Mouse (Mus musculus) liver, embryonic 16.5 days (tissue): ENCODE measurements around the gene Fam81a. TPM values are rescaled to one million over a fixed set of nuclear protein-coding genes. Genes with fewer than 3 reads are reported as not detected.

Experiments
- ATAC-seq: fragments of 200-750 bp; cut with Nextera tagmentation; 2 replicates; pipeline ENCODE4 v1.8.0; 2017; ENCODE audit warnings: low read depth, mild to moderate bottlenecking, moderate number of reproducible peaks, moderate library complexity
- H3K27ac ChIP-seq: fragments of 300-500 bp; sonication (generic); 2 replicates; pipeline ENCODE4 v1.5.1; 2014; ENCODE audit warnings: mild to moderate bottlenecking, low read length
- H3K27me3 ChIP-seq: fragments of 300-500 bp; sonication (generic); 2 replicates; pipeline ENCODE4 v1.6.1; 2014; ENCODE audit warnings: low read depth, low read length, mixed read lengths; ENCODE audit not compliant: control insufficient read depth, insufficient read depth
- H3K36me3 ChIP-seq: fragments of 300-500 bp; sonication (generic); 2 replicates; pipeline ENCODE4 v1.6.1; 2014; ENCODE audit warnings: mild to moderate bottlenecking; ENCODE audit not compliant: control insufficient read depth, insufficient read depth
- H3K4me1 ChIP-seq: fragments of 300-500 bp; sonication (generic); 2 replicates; pipeline ENCODE4 v1.6.1; 2014; ENCODE audit warnings: low read depth, low read length, mixed read lengths; ENCODE audit not compliant: control insufficient read depth
- H3K4me2 ChIP-seq: fragments of 300-500 bp; sonication (generic); 2 replicates; pipeline ENCODE4 v1.6.1; 2014; ENCODE audit warnings: low read depth, low read length, mixed read lengths
- H3K4me3 ChIP-seq: fragments of 300-500 bp; sonication (generic); 2 replicates; pipeline ENCODE4 v1.5.1; 2014; ENCODE audit warnings: low read depth, mild to moderate bottlenecking, low read length
- H3K9ac ChIP-seq: fragments of 300-500 bp; sonication (generic); 2 replicates; pipeline ENCODE4 v1.6.1; 2014; ENCODE audit warnings: low read depth, low read length
- H3K9me3 ChIP-seq: fragments of 300-500 bp; sonication (generic); replicated peaks from 2 replicates; pipeline ENCODE4 v1.6.1; 2016; ENCODE audit warnings: low read length; ENCODE audit not compliant: control insufficient read depth
- WGBS: fragments of 180-500 bp; shearing (Covaris S2); extraction: QIAGEN DNeasy Blood & Tissue Kit; methylation state at CpG from one replicate; pipeline ENCODE4 v1.1.7; 2014; ENCODE audit not compliant: insufficient replicate concordance; 5-methylcytosine and 5-hydroxymethylcytosine counted together
- polyA plus RNA-seq: library from polyadenylated mRNA; unstranded; fragments of >200 nt; fragmentation: Nextera tagmentation; extraction: Ambion mirVana; gene quantifications from 2 replicates; pipeline ENCODE4 v1.2.1, GENCODE M21; 2015

Gene Fam81a
- polyA plus RNA-seq, 1 experiment from 2014 or later: 0.54 TPM

DNA sequence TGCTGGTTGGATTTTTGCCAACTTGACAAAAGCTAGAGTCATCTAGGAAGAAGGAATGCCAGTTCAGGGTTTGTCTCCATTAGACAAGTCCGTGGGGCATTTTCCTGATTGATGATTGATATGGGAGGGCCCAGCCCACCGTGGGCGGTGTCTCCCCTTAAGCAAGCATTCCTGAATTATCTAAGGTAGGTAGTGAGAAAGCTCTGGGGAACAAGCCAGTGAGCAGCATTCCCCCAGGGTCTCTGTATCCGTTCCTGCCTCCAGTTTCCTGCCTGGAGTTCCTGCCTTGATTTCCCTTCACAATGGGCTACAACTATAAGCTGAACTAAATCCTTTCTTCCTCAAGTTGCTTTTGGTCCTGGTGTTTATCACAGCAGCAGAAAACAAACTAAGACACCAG lies 3.1 kb upstream of the Fam81a start:
- peaks cover 20% of the 10 kb centered on the region for H3K27me3 ChIP-seq
- H3K9ac ChIP-seq: no peak overlapping the region
- H3K27ac ChIP-seq: no peak overlapping the region
- H3K36me3 ChIP-seq: no peaks in the 10 kb centered on the region
- H3K4me1 ChIP-seq: peaks cover 4% of the 10 kb centered on the region; the same call in 1 of the 2 replicates
- H3K9me3 ChIP-seq: no peaks in the 10 kb centered on the region
- H3K4me3 ChIP-seq: no peak overlapping the region
- 50% methylated on average over 4 of the region's 4 CpGs for WGBS
- no peak for ATAC-seq
- no peak overlapping the region for H3K4me2 ChIP-seq

DNA sequence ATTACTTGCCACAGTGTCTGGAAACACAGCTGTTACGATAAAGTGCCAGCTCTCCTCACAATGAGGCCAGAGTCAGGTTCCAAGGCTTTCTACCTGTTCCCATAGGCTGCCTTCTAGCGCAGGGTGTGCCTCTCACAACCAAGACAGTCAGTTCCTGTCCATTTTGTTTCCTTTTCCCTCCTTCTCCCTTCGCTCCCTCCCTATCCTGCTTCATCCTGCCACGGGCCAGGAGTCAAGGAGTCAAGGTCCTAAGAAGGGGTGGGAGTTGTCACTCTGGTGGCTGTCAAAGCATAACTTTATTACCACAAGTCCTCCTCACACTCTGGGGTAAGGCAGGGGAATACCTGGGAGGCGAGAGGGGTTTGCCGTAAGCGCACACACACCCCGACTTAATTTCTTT lies 966 bp upstream of the Fam81a start:
- H3K27me3 ChIP-seq: peaks cover 21% of the 10 kb centered on the region
- H3K4me1 ChIP-seq: peaks cover 4% of the 10 kb centered on the region; the same call in 1 of the 2 replicates
- WGBS: 68% methylated on average over 8 of the region's 8 CpGs
- no peak for ATAC-seq
- H3K36me3 ChIP-seq: no peaks in the 10 kb centered on the region
- H3K4me2 ChIP-seq: no peak overlapping the region
- no peaks in the 10 kb centered on the region for H3K9me3 ChIP-seq
- H3K4me3 ChIP-seq: no peak overlapping the region
- no peak overlapping the region for H3K27ac ChIP-seq
- H3K9ac ChIP-seq: no peak overlapping the region

DNA sequence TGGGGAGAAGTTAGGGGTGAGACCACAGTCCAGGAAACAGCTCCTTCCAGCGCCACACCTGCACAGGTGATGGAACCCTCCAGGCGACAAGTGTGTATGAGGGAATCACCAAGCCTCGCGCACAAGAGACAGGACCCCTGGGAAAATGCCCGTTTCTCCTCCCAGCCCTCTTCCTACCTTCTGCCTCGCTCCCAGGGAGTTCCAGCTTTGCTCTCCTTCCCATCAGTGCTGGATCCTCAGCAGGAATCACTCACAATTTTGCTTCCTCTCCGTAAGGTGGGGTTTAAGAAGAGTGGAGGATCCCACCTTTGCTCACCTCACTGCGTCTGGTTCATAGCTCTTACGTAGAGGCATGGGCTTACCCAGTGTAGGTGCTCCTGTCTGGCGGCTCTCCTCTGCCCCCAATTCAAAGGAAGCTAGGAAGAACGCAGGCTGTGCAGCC lies 454 bp downstream of the Fam81a start:
- Histone ChIP-seq H3K9ac (no peak overlapping the region), H3K4me1 (peaks cover 4% of the 10 kb centered on the region; the same call in 1 of the 2 replicates), H3K27ac (no peak overlapping the region), H3K36me3 (no peaks in the 10 kb centered on the region), H3K4me3 (no peak overlapping the region; the same call in 1 of the 2 replicates), H3K27me3 (peaks cover 21% of the 10 kb centered on the region), H3K9me3 (no peaks in the 10 kb centered on the region), H3K4me2 (peak overlapping the region; percentile 59)
- no peak for ATAC-seq
- WGBS: 11% methylated on average over 11 of the region's 11 CpGs

DNA sequence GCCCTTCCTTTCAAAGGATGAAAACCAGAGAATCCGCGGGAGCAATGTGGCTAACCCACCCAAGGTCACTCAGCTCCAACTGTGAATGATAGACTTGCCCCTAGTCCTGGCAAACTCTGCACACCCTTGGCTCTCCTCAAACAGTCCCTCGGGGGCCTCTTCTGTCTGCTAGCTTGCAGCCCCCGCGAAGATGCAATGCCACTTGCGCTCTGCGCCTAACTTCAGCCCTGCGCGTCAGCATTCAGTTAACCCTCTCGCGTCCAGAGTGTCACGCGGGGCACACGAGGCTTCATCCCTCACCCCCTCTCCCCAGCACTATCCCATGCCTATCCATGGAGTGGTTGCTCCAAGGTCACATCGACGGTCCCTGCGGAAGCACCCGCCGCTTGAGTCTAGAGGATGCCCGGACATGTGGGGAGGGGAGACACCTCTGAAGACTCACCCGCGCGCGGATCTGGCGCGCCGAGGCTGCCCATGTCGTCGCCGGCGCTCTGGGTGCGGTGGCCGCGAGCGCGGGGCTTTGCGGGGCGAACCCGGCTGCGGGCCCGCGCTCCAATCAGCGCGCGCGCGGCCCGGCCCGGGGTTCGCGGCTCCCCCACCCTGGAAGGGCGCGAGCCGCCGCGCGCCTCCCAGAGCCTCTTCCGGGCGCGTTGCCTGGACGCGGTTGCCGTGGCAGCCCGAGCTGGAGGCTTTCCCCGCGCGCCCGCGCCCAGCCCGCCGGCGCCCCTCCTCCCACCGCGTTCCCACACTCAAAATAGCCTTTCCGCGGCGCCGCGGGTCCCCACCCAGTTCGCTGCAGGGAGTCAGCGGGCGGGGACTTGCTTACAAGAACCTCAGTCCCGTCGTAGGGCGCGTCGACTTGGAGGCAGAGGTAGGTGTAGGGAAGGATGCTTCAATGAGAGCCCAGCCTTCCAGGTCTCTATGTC lies 1.2 kb downstream of the Fam81a start:
- Histone ChIP-seq H3K36me3 (no peaks in the 10 kb centered on the region), H3K4me3 (peak overlapping the region; percentile 53), H3K4me1 (peaks cover 4% of the 10 kb centered on the region; the same call in 1 of the 2 replicates), H3K9me3 (no peaks in the 10 kb centered on the region), H3K9ac (no peak overlapping the region), H3K27ac (no peak overlapping the region), H3K27me3 (peaks cover 21% of the 10 kb centered on the region), H3K4me2 (peak overlapping the region; percentile 59)
- ATAC-seq: no peak
- under 1% methylated on average over 81 of the region's 87 CpGs for WGBS

DNA sequence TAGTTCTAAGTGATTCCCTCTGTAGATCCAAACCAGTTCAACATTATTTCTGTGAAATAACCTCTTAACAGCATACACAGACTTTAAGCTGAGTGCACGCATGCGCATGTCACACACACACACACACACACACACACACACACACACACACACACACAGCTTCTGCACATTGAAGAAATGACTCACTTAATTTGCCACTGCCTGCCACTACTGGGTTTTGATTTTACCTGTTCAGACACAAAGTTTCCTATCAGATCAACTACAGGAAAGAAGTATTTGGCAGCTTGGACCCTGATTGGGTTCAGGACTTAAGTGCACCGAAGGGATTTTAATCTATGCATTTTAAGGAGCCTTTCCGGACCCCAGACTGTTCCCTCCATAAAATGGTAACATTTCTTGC lies 2.0 kb downstream of the Fam81a start:
- peaks cover 4% of the 10 kb centered on the region; the same call in 1 of the 2 replicates for H3K4me1 ChIP-seq
- H3K4me3 ChIP-seq: no peak overlapping the region
- H3K36me3 ChIP-seq: no peaks in the 10 kb centered on the region
- no peaks in the 10 kb centered on the region for H3K9me3 ChIP-seq
- no peak overlapping the region for H3K4me2 ChIP-seq
- H3K27me3 ChIP-seq: peaks cover 21% of the 10 kb centered on the region
- no peak overlapping the region for H3K9ac ChIP-seq
- WGBS: 46% methylated on average over 4 of the region's 4 CpGs
- ATAC-seq: no peak
- H3K27ac ChIP-seq: no peak overlapping the region

DNA sequence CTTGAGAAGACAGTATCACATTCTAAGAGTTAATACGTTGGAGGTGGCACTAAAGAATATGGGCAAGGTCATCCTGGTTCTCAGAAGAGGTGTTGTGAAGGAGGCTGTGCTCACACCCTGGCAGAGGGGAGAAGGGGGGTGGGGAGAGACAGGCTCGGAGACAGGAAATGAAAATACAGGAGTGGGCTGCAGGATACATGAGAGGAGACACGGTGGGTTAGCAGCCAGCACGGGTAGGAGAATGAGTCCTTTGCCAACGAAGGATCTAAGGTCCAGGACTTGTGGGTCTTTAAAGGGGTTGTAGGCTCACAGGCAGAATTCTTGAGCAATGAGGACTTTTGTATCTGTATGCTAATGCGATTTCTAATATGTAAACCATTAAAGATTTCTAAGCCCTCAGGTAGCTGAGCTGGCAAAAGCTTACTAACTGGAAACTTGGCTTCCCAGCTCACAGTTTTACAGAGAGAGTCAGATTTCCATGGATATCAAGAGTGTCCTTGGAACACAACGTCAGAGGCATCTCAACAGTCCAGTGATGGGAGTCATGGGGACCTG lies 3.0 kb downstream of the Fam81a start:
- Histone ChIP-seq H3K4me3 (no peak overlapping the region), H3K27ac (peak overlapping the region; percentile 45), H3K9ac (no peak overlapping the region), H3K36me3 (no peaks in the 10 kb centered on the region), H3K4me2 (no peak overlapping the region), H3K9me3 (no peaks in the 10 kb centered on the region), H3K4me1 (peaks cover 4% of the 10 kb centered on the region; the same call in 1 of the 2 replicates), H3K27me3 (peaks cover 21% of the 10 kb centered on the region)
- 16% methylated on average over 7 of the region's 7 CpGs for WGBS
- peak; percentile 63 for ATAC-seq

DNA sequence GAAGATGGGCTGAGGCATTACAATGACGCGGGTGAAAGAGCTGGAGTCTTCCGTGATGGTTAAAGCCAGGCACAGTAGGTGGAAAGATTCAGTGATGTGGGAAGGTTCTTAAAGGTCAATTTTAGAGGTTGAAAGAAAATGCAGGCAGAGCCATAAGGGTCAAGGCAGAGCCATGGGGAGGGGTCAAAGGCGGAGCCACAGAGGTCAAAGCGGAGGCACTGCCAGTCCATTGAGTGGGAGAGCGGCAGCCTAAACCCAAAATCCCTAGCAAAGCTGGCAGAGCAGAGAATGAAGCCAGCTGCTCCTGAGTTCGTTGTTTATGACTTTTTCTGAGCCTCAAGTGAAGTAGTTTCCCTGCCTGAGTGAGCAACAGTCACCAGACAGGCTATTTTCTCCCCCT lies 3.8 kb downstream of the Fam81a start:
- Histone ChIP-seq H3K4me1 (peaks cover 4% of the 10 kb centered on the region; the same call in 1 of the 2 replicates), H3K27me3 (peaks cover 21% of the 10 kb centered on the region), H3K36me3 (no peaks in the 10 kb centered on the region), H3K4me2 (no peak overlapping the region), H3K9me3 (no peaks in the 10 kb centered on the region), H3K4me3 (no peak overlapping the region), H3K27ac (no peak overlapping the region), H3K9ac (no peak overlapping the region)
- ATAC-seq: no peak
- WGBS: 60% methylated on average over 7 of the region's 7 CpGs

DNA sequence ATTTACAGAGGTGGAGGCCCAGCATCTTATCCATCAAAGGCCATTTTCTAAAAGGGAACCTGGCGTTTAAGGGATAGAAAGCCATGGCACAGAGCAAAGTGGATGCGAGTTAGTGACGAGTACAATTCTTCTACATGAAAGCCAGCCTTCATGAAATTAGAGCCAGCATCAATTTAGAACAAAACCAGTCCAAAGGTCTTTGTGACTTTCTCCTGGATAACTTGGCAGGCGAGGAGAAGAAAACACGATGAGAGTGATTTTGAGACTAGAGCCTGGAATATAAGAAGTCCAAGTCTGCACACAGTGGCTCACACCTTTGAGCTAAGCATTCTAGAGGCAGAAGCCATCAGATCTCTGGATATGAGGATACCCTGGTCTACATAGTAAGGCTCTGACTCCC lies 4.4 kb downstream of the Fam81a start:
- Histone ChIP-seq H3K4me3 (no peak overlapping the region), H3K4me1 (peaks cover 4% of the 10 kb centered on the region; the same call in 1 of the 2 replicates), H3K27ac (no peak overlapping the region), H3K36me3 (no peaks in the 10 kb centered on the region), H3K9me3 (no peaks in the 10 kb centered on the region), H3K4me2 (no peak overlapping the region), H3K9ac (no peak overlapping the region), H3K27me3 (peaks cover 21% of the 10 kb centered on the region)
- 57% methylated on average over 5 of the region's 5 CpGs for WGBS
- ATAC-seq: no peak

DNA sequence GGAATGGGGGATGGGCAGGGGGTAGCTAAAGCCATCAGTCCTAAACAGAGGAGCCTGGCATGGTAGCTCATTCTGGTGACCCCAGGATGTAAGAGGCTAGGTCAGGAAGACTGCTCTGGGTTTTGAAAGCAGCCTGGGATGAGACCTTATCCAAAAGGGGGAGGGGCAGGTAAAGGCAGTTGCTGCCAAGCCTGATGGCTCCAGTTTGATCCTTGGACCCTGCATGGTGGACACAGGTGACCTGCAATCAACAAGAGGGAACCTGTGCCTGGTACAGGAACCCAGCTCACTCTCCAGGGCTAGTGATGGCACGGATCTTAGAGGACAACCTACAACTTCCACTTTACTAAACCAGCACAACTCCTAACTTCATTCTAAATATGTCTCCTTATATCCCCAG lies 7.2 kb downstream of the Fam81a start:
- Histone ChIP-seq H3K36me3 (no peaks in the 10 kb centered on the region), H3K9ac (no peak overlapping the region), H3K4me1 (no peaks in the 10 kb centered on the region), H3K4me2 (no peak overlapping the region), H3K27me3 (no peaks in the 10 kb centered on the region; the same call in 1 of the 2 replicates), H3K27ac (no peak overlapping the region), H3K4me3 (no peak overlapping the region), H3K9me3 (no peaks in the 10 kb centered on the region)
- peak; percentile 37; the same call in 1 of the 2 replicates for ATAC-seq
- WGBS: 45% methylated on average over 1 of the region's 1 CpGs
